Mouse (Mus musculus) megakaryocyte, embryonic 14.5 days (primary cell): ENCODE data around the gene Grik2.

Experiments
- FLI1 ChIP-seq: IDR thresholded peaks from 2 replicates; pipeline ENCODE4 v1.6.1; 2012; ENCODE audit warnings: low read length, inconsistent platforms, mixed read lengths
- GATA1 ChIP-seq: IDR thresholded peaks from 3 replicates; pipeline ENCODE4 v1.6.1; 2012; ENCODE audit warnings: mixed read lengths, low read length, inconsistent platforms, borderline replicate concordance

- TF ChIP-seq GATA1 (no peak), FLI1 (no peak)
Observed at GRCm38 (mm10) chr10:49453535-49453934, 335.0 kb downstream of the Grik2 start.
